Mouse (Mus musculus) frontal cortex, adult (tissue): ENCODE measurements at regions not wholly inside any gene's neighbourhood (a gene's known extent, or its start where the extent isn't known, plus 50 kb on each side); places are given as distances from the start of the nearest gene placed in this dataset.
A peak's percentile ranks its signal among the peaks of the same experiment; 100 is the strongest.

Experiments
- ATAC-seq: cut with Nextera tagmentation; 2 replicates; pipeline ENCODE4 v1.9.2; 2017; ENCODE audit warnings: mild to moderate bottlenecking, moderate library complexity, mixed read lengths; ENCODE audit not compliant: low TSS enrichment

GRCm38 (mm10) chr5:133550657-133551056 lies 548.9 kb upstream of the Castor2 start:
- peak; percentile 93 for ATAC-seq

GRCm38 (mm10) chr5:133542217-133542616 lies 557.3 kb upstream of the Castor2 start:
- no peak for ATAC-seq

- peak; percentile 89 for ATAC-seq
Observed at GRCm38 (mm10) chr5:133532678-133533077, 566.8 kb upstream of the Castor2 start.

GRCm38 (mm10) chr5:133505661-133506060 lies 593.9 kb upstream of the Castor2 start:
- no peak for ATAC-seq

GRCm38 (mm10) chr5:133487806-133488290 lies 611.7 kb upstream of the Castor2 start:
- ATAC-seq: peak; percentile 88

- ATAC-seq: peak; percentile 80
Observed at GRCm38 (mm10) chr5:133482291-133483086, 617.0 kb upstream of the Castor2 start.

- no peak for ATAC-seq
Observed at GRCm38 (mm10) chr5:133479205-133479604, 620.3 kb upstream of the Castor2 start.

- ATAC-seq: peak; percentile 99
Observed at GRCm38 (mm10) chr5:133453349-133454049, 646.0 kb upstream of the Castor2 start.

- ATAC-seq: no peak
Observed at GRCm38 (mm10) chr5:133449926-133450325, 649.6 kb upstream of the Castor2 start.

- no peak for ATAC-seq
Observed at GRCm38 (mm10) chr5:133400826-133401225, 698.7 kb upstream of the Castor2 start.

- no peak for ATAC-seq
Observed at GRCm38 (mm10) chr5:133389896-133390295, 709.6 kb upstream of the Castor2 start.

- ATAC-seq: no peak
Observed at GRCm38 (mm10) chr5:133389023-133389840, 710.3 kb upstream of the Castor2 start.

- ATAC-seq: no peak
Observed at GRCm38 (mm10) chr5:133385374-133386349, 713.8 kb upstream of the Castor2 start.

- peak; percentile 52 for ATAC-seq
Observed at GRCm38 (mm10) chr5:133365771-133366170, 733.7 kb upstream of the Castor2 start.

GRCm38 (mm10) chr5:133347516-133347915 lies 752.0 kb upstream of the Castor2 start:
- ATAC-seq: no peak

- ATAC-seq: no peak
Observed at GRCm38 (mm10) chr5:133341973-133342372, 757.5 kb upstream of the Castor2 start.

- ATAC-seq: no peak
Observed at GRCm38 (mm10) chr5:133320626-133321025, 777.5 kb upstream of the Auts2 start.

GRCm38 (mm10) chr5:133320206-133320605 lies 777.1 kb upstream of the Auts2 start:
- ATAC-seq: no peak

- ATAC-seq: no peak
Observed at GRCm38 (mm10) chr5:133314031-133314430, 770.9 kb upstream of the Auts2 start.

- ATAC-seq: peak; percentile 74
Observed at GRCm38 (mm10) chr5:133310979-133311890, 768.1 kb upstream of the Auts2 start.
